Mouse (Mus musculus) heart, postnatal 4 days (tissue): Measurements from ENCODE around the gene Rab20. TPM values are rescaled to one million over a fixed set of nuclear protein-coding genes. Genes with fewer than 3 reads are reported as not detected.
"Not testable (repeated sequence)": the region's sequence is repeated elsewhere in the genome, so short reads cannot be mapped to it uniquely, and the experiment has no call there.

Source experiments
- DNase-seq: peaks from one replicate; pipeline ENCODE4 v3.0.0; 2021
- total RNA-seq, 2 experiments: library from RNA; stranded (reverse); gene quantifications; 2 replicates each; pipeline ENCODE4 v1.2.3; 2021

Gene Rab20
- total RNA-seq = 10 to 100 TPM; 31.3 to 33.6 TPM

- peak; percentile 83 for DNase-seq
These were observed at the start of gene Rab20 for GRCm38 (mm10) chr8:11477811-11478761. Rab20 (minus strand) TSS chr8:11478710.

GRCm38 (mm10) chr8:11523331-11523730, 44.8 kb upstream of the Rab20 start:
- no peak for DNase-seq

DNA sequence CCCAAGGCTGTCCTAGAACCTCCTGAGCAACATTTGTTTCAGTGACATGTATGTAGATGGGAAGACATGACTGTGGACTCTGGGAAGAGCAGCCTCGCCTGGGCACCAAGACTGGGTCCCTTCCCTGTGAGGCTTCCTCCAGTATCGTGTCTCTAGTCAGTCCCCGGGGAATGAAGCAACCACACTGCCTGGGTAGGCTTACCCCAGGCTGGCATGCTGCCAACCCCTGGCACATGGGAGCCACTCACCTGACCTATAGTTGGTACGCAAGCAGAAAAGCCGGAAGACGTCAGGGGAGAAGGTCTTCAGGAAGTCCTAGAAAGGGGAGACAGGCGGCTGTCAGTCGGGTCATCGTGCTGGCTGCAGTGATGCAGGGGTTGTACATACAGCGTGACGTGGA, 40.2 kb upstream of the Rab20 start:
- DNase-seq = no peak

DNA sequence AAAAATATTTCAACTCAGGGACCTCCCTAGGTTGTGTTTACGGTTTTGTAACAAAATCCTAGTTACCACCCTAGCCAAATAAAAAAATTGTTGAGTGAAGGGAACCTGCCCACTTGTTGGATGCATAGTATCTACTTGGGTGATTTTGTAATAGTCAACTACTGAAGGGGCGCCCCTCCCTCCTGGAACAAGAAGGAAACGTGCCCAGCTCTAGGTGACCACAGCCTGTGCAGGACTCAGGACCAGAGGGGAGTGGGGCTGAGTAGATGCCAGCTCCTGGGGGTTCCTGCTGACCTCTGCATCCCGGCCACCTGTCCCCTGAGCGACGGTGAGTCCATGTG, 39.5 kb upstream of the Rab20 start:
- no peak for DNase-seq

GRCm38 (mm10) chr8:11517366-11518055, 39.0 kb upstream of the Rab20 start:
- no peak for DNase-seq

DNA sequence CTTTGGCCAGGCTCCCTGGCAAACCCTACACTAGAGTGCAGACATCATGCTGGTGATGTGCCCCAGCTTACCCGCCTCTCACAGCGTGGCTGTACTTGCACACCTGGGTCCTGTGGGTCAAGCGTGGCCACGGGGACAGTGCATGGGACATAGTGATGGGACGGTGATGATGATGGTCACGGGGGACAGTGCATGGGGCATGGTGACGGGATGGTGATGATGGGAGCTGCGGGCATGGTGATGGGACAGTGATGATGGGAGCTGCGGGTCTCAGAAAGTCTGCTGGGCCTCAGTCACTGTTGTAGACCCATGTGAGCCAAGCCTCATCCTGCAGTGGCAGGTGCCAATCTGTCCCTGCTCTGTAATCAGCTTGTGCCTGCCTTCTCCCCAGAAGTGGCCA, 37.8 kb upstream of the Rab20 start:
- no peak for DNase-seq

DNA sequence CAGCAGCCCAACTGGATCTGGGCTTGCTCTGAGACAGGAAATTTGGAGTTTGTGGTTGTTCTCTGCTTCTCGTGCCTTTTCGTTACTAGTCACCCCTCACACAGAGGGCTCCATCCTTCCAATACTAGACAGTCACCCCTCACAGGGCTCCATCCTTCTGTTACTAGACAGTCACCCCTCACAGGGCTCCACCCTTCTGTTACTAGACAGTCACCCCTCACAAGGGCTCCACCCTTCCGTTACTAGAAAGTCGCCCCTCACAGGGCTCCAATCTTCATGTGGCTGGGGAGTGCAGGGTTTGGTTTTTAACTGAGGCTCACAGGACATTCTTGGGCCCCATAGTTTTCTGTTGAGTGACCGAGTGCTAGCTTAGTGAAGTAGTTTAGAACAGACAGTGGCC, 34.7 kb upstream of the Rab20 start:
- no peak for DNase-seq

DNA sequence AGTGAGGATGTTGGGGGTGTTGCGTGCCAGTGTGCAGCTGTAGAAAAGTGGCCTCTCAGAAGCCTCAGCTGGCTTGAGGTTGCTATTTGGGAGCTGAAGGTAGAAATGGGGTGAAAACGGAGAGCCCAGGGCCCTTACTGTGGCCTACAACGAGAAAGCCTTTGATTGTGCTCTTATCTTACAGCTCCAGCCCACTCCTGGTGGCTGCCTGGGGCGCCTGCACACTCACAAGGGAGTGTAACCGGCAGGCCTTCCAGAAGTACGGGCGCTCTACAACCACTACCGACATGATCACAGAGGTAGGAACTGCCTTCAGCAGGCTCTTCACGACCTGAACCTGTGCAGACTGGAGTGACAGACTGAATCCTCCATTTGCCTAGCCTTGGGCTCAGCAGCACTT, 34.2 kb upstream of the Rab20 start:
- no peak for DNase-seq

GRCm38 (mm10) chr8:11510971-11511370, 32.5 kb upstream of the Rab20 start:
- DNase-seq = no peak

GRCm38 (mm10) chr8:11508880-11509279, 30.4 kb upstream of the Rab20 start:
- no peak for DNase-seq

- peak; percentile 79 for DNase-seq
These were observed 28.3 kb upstream of the Rab20 start for GRCm38 (mm10) chr8:11506802-11507201.

DNA sequence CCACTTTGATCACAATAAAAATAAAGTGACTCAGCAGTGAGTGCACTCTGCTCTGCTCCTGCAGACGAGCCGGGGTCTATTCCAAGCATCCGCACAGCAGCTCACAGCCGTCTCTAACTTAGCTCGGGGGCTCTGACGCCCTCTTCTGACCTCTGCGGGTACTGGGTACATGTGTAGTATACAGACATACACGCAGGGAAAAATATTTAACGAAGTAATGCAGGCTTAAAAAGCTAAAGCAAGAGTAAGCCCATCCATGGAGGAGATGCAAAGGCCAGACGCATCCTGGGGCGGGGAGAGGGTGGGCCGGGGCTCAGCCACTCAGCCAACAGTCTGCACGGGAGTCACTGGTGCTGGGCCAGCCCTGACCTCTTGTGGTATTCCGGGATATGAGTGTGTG, 27.6 kb upstream of the Rab20 start:
- DNase-seq = no peak

DNA sequence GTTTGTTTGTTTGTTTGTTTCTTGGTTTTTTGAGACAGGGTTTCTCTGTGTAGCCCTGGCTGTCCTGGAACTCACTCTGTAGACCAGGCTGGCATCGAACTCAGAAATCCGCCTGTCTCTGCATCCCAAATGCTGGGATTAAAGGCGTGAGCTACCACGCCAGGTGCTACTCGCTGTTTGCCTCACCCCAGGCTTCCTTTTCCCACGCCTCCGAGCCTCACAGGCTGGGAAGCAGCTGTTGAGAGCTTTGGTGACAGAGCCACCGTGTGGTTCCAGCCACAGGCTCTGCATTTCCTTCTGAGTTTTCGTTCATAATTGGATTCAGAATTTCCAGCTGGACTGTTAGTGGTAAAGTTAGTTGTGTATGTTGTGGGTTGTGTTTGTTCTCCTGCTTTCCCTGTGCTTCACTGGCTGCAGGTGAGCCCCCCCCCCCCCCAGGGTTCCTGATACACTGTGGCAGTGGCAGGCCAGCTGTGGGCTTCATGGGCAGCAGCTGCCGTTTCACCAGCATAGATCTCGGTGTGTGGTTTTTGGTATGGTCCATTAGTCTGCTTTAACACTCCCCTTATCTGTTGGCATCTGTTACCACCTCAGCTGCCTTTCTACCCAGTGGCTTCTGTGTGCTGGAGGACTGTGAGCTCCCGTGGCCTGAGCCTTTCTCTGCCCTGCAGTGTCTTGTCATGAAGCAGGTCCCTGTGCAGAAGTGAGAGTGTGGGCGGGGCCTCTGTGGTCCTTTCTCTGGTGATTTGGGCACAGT, 25.1 kb upstream of the Rab20 start:
- DNase-seq = no peak

- DNase-seq = no peak
These were observed 20.4 kb upstream of the Rab20 start for GRCm38 (mm10) chr8:11498786-11499485.

GRCm38 (mm10) chr8:11498281-11498680, 19.8 kb upstream of the Rab20 start:
- no peak for DNase-seq

DNA sequence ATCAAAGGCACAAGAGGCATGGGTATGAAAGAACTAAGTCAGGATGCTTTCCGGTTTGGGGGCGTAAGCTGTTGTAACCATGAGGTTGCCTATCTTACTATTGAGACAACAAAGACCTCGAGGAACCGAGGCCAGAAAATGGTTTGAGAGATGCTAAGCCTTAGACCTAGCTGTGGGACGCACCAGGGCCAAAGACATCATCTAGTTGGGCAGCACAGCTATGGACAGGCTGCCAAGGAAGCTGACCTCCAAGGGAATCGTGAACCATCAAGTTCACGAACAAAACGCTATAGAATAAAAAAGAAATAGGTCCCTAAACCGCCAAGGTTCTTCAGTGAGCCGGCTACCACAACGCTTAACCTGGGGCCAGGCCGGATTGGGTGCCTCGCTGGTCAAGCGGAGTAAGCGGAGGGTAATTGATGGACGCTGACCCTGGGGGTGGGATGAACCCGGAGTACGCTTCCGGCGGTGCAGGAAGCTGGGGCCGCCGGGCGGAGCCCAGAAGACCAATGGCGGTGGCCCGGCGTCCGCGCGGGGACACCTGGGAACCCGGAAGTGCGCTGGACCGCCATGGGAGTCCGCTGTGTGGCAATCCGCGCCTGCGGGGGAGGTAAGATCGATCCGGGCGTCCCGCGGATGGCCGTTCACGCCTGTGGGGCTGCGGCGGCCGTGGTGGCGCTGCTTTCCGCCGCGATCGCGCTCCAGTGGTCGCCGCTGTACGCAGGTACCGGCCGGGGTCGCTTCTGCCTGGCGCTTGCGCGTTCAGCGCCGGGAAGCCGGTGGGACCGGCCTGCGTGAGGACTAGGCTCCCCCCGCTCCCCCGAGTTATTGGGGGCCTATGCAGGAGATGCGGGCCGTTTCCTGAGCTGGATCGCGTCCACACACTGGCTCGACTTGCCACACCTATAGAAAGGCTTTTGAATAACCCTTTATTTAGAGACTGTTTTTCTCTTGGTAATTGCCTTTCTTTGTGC, 18.8 kb upstream of the Rab20 start, which contains the start of gene Naxd:
Naxd (plus strand) TSS at position 490 of the 974 bp plus-strand sequence.
- peak; percentile 90 for DNase-seq

DNA sequence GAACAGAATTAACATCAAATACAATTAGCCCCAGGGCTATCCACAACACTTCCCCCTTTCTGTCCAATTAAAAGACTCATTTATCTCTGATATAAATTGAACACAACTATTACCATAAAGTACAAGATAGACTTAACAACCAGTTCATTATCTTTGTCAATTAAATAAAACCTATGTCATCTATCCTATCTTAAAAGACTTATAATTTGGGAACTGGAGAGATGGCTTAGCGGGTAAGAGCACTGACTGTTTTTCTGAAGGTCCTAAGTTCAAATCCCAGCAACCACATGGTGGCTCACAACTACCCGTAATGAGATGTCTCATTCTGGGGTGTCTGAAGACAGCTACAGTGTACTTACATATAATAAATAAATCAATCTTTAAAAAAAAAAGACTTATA, 13.8 kb upstream of the Rab20 start:
- not testable (repeated sequence) for DNase-seq

DNA sequence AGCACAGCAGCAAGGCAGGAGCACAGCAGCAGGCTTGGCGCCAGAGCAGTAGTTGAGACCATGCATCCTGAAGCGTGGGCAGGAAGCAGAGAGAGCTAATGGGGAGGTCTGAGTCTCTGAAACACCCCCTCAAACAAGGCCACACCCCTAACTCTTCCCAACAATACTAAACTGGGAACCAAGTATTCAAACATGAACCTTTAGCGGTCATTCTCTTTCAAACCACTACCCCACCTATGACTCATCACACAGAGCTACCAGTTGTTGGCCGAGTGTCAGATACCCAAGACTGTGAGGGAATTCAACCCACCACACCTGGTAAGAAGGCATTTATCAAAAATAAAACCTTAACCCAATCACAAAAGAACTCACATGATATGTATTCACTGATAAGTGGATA, 8.7 kb upstream of the Rab20 start:
- no peak for DNase-seq

- peak; percentile 87 for DNase-seq
These were observed 7.6 kb upstream of the Rab20 start for GRCm38 (mm10) chr8:11486142-11486541.

GRCm38 (mm10) chr8:11482537-11482936, 4.0 kb upstream of the Rab20 start:
- no peak for DNase-seq

DNA sequence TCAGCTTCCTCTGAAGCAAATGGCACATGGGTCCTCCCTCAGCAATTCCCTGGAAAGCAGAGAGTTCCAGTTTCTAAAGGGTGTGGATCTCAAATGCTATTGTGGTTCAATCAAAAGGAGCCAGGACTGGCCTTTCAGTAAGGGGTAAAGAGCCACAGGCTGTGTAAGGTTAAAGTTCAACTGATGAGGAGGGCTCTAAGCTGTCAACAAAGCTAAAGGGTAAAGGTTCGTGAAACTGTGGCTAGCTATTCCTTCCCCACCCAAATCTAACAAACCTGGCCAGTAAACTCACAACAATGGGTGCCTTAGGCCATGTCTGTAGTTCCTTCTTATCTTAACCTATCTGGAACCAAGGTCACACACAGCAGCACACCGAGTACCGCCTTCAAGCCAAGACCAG, 3.4 kb upstream of the Rab20 start:
- no peak for DNase-seq
